Mouse (Mus musculus): ENCODE data around the gene Extl1.

GRCm38 (mm10) chr4:134345802-134346201 is 37.8 kb downstream of the Extl1 start:
- no peak for TF ChIP-seq CTCF (IDR thresholded peaks at IDR 0.05; ENCODE audit: low read depth, low read length)
- TF ChIP-seq POLR2A (IDR thresholded peaks at IDR 0.05; ENCODE audit: borderline replicate concordance, low read depth, low read length): no peak
